Mouse (Mus musculus): ENCODE measurements around the gene Rln1. TPM values are rescaled to one million over a fixed set of nuclear protein-coding genes. Genes with fewer than 3 reads are reported as not detected.

Gene Rln1
- polyA plus RNA-seq, 1 experiment from 2014 or later: 0.78 TPM

DNA sequence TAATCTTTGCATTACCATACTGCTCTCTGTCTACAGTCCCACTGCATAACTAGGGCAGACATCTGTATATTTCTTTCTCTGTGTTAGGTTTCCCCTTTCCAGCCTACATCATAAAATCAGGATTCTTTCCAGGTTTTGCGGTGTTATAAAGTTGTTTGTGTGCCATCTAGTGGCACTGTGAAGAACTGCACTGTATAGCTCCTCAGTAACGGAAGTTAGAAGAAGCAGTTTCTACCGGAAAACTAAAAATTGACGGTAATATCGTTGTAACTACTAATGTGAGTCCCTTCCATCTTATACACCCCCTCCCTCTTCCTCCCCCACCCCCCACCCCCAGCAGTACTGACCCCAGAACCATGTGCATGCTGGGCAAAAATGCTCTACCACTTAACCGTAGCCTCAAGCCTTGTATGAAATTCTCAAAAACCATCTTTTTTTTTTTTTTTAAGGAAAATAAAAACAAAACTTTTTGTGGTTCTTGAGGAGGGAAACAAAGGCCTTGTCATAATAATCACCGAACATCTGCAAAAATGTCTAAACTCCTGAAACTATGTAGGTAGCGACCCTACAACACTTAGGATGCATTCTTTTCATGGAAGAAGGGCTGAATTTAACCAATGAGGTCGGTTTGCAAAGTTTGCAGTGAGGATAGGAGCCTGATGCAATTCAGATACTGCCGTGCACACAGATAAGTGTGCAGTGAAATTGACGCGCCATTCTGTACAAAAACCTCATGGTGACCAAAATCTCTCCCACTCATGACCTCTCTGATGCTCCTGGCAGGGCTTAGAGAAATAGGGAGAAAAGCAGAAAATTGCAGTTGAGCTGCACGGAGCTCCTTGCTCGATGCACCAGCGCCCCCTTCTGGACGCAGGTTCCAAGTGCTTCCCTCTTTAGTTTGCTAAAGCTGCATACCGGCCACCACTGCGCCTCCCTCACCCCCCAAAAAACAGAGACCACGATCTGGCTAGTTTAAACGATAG is 20.7 kb upstream of the Rln1 start:
- Histone ChIP-seq H3K27me3 (no peaks in the 10 kb centered on the region), H3K9me3 (no peaks in the 10 kb centered on the region), H3K4me3 (peak overlapping the region; percentile 32), H3K9ac (replicated peaks) (no peak overlapping the region), H3K4me2 (replicated peaks) (peak overlapping the region; percentile 54), H3K36me3 (no peaks in the 10 kb centered on the region), H3K27ac (replicated peaks) (no peak overlapping the region), H3K4me1 (0 out of 2 replicates have a peak, but pooled peaks cover 9% of the 10 kb centered on the region)
- WGBS: 4% methylated on average over 20 of the region's 20 CpGs
- ATAC-seq (ENCODE audit: low FRiP score, low read depth): peak; percentile 60; the same call in 1 of the 2 replicates

DNA sequence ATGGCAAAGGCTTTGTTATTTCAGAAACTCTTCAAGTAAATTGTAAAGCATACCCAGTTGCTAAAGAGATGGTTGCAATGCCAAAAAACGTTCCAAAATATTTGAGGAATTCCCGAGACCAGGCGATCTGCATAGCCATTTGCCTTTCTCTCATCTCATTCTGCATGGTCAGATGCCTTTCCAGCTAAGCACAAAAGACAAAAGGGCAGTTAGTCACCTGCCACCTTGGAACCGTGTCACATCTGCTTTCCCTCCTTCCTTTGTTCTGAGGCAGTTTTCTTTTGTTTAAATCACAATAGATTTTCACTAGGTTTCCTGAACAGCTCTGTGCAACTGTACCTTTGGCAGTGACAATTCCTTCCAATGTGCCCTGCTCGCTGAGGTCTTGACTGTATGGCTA is 16.5 kb upstream of the Rln1 start:
- Histone ChIP-seq H3K4me2 (replicated peaks) (no peak overlapping the region), H3K27ac (replicated peaks) (no peak overlapping the region), H3K9me3 (no peaks in the 10 kb centered on the region), H3K9ac (replicated peaks) (no peak overlapping the region), H3K27me3 (no peaks in the 10 kb centered on the region), H3K36me3 (no peaks in the 10 kb centered on the region), H3K4me3 (no peak overlapping the region), H3K4me1 (0 out of 2 replicates have a peak, but pooled peaks cover 9% of the 10 kb centered on the region)
- WGBS: 42% methylated on average over 5 of the region's 5 CpGs
- ATAC-seq (ENCODE audit: low FRiP score, low read depth): no peak

DNA sequence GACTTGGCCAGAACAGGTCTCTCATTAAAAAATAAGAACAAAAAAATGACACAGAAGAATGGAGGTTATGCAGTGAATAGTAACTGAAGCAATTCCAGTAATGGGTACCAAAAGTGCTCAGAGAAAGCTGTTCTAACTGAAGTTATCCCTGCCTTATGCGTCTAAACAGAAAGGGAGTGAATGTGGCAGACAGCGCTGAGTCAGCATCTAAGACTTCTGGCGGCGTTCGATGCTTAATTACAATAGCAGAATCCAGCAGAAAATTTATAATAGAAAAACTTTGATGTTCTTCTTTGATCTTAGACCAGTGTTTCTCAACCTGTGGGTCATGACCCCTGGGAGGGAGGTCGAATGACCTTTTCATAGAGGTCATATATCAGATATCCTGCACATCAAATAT is 11.2 kb upstream of the Rln1 start:
- H3K4me2 ChIP-seq (replicated peaks): no peak overlapping the region
- 0 out of 2 replicates have a peak, but pooled peaks cover under 1% of the 10 kb centered on the region for H3K4me1 ChIP-seq
- H3K27ac ChIP-seq (replicated peaks): no peak overlapping the region
- WGBS: 89% methylated on average over 6 of the region's 6 CpGs
- no peaks in the 10 kb centered on the region for H3K9me3 ChIP-seq
- H3K4me3 ChIP-seq: no peak overlapping the region
- no peaks in the 10 kb centered on the region for H3K27me3 ChIP-seq
- H3K9ac ChIP-seq (replicated peaks): no peak overlapping the region
- no peak for ATAC-seq (ENCODE audit: low FRiP score, low read depth)
- H3K36me3 ChIP-seq: no peaks in the 10 kb centered on the region

DNA sequence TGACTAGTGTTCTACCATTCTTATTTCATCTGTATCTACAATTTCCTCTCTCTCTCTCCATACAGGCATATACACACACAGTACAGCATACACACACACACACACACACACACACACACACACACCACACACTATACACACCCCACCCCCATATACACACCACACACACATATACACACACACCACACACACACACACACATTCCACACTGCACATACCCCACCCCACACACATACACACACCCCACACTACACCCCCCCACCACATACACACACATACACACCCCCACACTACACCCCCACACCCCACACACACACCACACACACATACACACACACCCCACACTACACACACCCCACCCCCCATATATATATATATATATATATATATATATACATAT is 10.4 kb upstream of the Rln1 start:
- no peak overlapping the region for H3K4me2 ChIP-seq (replicated peaks)
- H3K36me3 ChIP-seq: no peaks in the 10 kb centered on the region
- no peak for ATAC-seq (ENCODE audit: low FRiP score, low read depth)
- H3K27me3 ChIP-seq: no peaks in the 10 kb centered on the region
- H3K4me3 ChIP-seq: no peak overlapping the region
- H3K27ac ChIP-seq (replicated peaks): no peak overlapping the region
- H3K9me3 ChIP-seq: no peaks in the 10 kb centered on the region
- no peaks in the 10 kb centered on the region for H3K4me1 ChIP-seq
- no peak overlapping the region for H3K9ac ChIP-seq (replicated peaks)

DNA sequence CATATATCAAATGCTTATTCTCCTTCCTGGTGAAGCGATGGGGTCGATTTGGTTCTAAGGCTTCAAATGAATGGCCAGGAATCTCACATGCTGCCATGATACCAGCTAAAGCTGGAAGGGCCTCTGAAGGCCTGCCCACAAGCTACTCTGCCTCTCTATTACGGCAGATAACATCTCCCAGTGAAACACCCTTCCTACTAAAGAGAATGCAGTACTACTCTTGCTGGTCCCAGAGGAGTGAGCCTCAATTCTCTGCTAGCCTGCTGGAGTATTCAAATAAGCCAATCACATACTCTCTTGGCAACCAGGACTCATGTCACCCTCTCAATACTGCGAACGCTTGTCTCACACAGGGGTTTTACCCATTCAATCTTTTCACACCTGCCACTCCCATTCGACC is 7.8 kb upstream of the Rln1 start:
- no peak for ATAC-seq (ENCODE audit: low FRiP score, low read depth)
- Histone ChIP-seq H3K4me1 (no peaks in the 10 kb centered on the region), H3K27me3 (no peaks in the 10 kb centered on the region), H3K9me3 (no peaks in the 10 kb centered on the region), H3K36me3 (no peaks in the 10 kb centered on the region), H3K27ac (replicated peaks) (no peak overlapping the region), H3K4me3 (no peak overlapping the region), H3K4me2 (replicated peaks) (no peak overlapping the region), H3K9ac (replicated peaks) (no peak overlapping the region)
- 83% methylated on average over 6 of the region's 6 CpGs for WGBS

DNA sequence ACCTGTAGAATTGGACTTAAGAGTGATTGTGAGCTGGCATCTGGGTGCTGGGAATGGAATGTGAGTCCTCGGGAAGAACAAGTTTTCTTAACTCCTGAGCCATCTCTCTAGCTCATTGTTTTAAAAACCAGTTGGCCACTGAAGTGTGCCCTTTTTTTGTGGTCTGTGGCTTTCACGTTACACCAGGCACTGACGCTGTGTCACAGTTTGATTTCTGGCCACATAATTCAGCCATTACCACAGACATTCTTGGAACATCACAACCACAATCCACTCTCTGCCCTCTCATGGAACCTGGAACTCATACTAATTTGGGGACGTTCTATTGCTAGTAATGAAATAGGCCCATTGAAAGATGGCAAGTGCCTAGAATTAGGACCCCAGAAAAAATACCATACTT is 6.6 kb upstream of the Rln1 start:
- no peak overlapping the region for H3K27ac ChIP-seq (replicated peaks)
- no peak overlapping the region for H3K4me2 ChIP-seq (replicated peaks)
- H3K4me1 ChIP-seq: no peaks in the 10 kb centered on the region
- H3K4me3 ChIP-seq: no peak overlapping the region
- H3K9ac ChIP-seq (replicated peaks): no peak overlapping the region
- H3K27me3 ChIP-seq: no peaks in the 10 kb centered on the region
- WGBS: 90% methylated on average over 4 of the region's 4 CpGs
- no peaks in the 10 kb centered on the region for H3K9me3 ChIP-seq
- H3K36me3 ChIP-seq: no peaks in the 10 kb centered on the region
- no peak for ATAC-seq (ENCODE audit: low FRiP score, low read depth)

DNA sequence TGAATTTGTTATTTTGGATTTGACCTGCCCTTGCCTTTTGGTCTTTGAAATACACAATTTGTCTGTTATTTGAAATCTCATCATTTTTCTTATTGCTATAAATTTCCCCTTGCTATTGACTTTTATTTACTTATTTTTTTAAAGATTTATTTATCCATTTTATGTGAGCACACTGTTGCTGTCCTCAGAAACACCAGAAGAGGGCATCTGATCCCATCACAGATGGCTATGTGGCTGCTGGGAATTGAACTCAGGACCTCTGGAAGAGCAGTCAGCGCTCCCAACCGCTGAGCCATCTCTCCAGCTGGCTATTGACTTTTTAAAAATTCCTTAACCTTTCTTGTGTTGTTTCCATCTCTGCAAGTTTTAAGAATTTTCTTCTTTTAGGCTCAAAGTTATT is 2.2 kb upstream of the Rln1 start:
- H3K4me3 ChIP-seq: no peak overlapping the region
- no peak overlapping the region for H3K9ac ChIP-seq (replicated peaks)
- no peaks in the 10 kb centered on the region for H3K9me3 ChIP-seq
- no peak for ATAC-seq (ENCODE audit: low FRiP score, low read depth)
- 79% methylated on average over 2 of the region's 2 CpGs for WGBS
- H3K36me3 ChIP-seq: no peaks in the 10 kb centered on the region
- H3K27me3 ChIP-seq: peaks cover 8% of the 10 kb centered on the region; the same call in 1 of the 2 replicates
- no peak overlapping the region for H3K4me2 ChIP-seq (replicated peaks)
- peaks cover 8% of the 10 kb centered on the region; the same call in 1 of the 2 replicates for H3K4me1 ChIP-seq
- no peak overlapping the region for H3K27ac ChIP-seq (replicated peaks)

DNA sequence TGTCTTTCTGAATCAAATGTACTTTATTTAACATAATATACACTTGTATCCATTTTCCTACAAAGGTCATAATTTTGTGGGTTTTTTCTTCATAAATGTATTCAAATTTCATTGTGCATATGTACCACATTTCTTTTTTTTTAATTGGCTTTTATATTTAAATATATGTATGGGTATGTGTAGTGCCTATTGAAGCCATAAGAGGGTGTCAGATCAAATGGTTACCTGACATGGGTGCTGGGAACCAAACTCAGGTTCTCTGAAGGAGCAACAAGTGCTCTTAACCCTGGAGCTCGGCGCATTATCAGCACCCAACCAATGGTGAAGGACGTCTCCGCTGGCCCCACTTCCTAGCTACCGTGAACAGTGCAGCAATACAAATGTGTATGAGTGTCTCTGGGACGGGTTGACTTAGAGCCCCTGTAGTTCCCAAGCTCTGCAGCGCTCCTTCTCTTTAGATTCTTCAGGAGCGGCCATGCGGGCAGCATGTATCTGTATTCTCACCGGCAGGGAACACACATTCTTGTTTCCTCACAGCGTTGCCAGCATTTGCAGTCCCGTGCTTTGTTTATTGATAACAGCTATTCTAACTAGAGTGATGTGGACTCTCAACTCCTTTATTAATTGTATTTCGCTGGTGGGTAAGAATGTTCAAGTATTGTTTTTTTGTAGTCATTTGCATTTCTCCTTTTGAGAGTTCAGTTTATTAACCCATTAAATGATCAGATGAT is 7.5 kb downstream of the Rln1 start:
- Histone ChIP-seq H3K27ac (replicated peaks) (no peak overlapping the region), H3K4me2 (replicated peaks) (no peak overlapping the region), H3K27me3 (peaks cover 11% of the 10 kb centered on the region), H3K4me3 (no peak overlapping the region), H3K9ac (replicated peaks) (no peak overlapping the region), H3K4me1 (0 out of 2 replicates have a peak, but pooled peaks cover 2% of the 10 kb centered on the region), H3K36me3 (no peaks in the 10 kb centered on the region), H3K9me3 (no peaks in the 10 kb centered on the region)
- no peak for ATAC-seq (ENCODE audit: low FRiP score, low read depth)
- WGBS: 81% methylated on average over 13 of the region's 13 CpGs

DNA sequence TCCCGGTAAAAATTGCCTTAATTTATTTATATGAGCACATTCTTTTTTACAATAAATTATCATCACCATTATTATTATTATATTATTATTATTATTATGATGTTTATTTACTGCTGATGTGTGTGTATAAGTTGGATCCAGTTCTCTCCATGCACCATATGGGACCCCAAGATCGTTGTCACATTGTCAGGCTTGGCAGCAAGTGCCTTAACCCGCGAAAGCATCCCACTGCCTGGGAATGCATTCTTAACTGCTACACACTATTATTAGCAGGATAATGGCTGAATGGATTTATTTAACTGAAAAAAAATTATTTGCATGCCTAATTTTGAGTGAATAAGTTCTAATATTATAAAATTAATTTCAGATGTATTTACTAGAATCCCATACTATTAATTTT is 8.1 kb downstream of the Rln1 start:
- WGBS: 92% methylated on average over 4 of the region's 4 CpGs
- peaks cover 11% of the 10 kb centered on the region for H3K27me3 ChIP-seq

DNA sequence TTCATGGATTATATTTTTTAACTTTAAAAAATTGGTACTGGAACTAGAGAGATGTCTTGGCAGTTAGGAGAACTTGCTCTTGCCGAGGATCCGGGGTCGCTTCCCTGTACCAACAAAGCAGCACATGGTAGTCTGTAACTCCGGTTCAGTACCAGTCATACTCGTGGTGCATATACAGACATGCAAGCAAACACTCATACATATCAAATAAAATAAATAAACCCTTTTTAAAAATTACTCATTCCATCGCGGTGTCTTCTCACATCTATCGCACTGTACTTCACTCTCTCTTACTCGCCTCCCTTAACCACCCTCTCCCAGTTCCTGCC is 8.7 kb downstream of the Rln1 start:
- Histone ChIP-seq H3K4me3 (no peak overlapping the region), H3K27me3 (peaks cover 11% of the 10 kb centered on the region), H3K27ac (replicated peaks) (no peak overlapping the region), H3K4me1 (0 out of 2 replicates have a peak, but pooled peaks cover 2% of the 10 kb centered on the region), H3K36me3 (no peaks in the 10 kb centered on the region), H3K9ac (replicated peaks) (no peak overlapping the region), H3K9me3 (no peaks in the 10 kb centered on the region), H3K4me2 (replicated peaks) (peak overlapping the region; percentile 57)
- ATAC-seq (ENCODE audit: low FRiP score, low read depth): no peak
- 72% methylated on average over 9 of the region's 9 CpGs for WGBS

More for the DNA sequence above, 8.1 kb downstream of the Rln1 start:
- H3K9me3 ChIP-seq: no peaks in the 10 kb centered on the region
- H3K9ac ChIP-seq (replicated peaks): no peak overlapping the region
- H3K36me3 ChIP-seq: no peaks in the 10 kb centered on the region
- 0 out of 2 replicates have a peak, but pooled peaks cover 2% of the 10 kb centered on the region for H3K4me1 ChIP-seq
- H3K27ac ChIP-seq (replicated peaks): no peak overlapping the region
- ATAC-seq (ENCODE audit: low FRiP score, low read depth): no peak
- H3K4me2 ChIP-seq (replicated peaks): no peak overlapping the region
- no peak overlapping the region for H3K4me3 ChIP-seq

DNA sequence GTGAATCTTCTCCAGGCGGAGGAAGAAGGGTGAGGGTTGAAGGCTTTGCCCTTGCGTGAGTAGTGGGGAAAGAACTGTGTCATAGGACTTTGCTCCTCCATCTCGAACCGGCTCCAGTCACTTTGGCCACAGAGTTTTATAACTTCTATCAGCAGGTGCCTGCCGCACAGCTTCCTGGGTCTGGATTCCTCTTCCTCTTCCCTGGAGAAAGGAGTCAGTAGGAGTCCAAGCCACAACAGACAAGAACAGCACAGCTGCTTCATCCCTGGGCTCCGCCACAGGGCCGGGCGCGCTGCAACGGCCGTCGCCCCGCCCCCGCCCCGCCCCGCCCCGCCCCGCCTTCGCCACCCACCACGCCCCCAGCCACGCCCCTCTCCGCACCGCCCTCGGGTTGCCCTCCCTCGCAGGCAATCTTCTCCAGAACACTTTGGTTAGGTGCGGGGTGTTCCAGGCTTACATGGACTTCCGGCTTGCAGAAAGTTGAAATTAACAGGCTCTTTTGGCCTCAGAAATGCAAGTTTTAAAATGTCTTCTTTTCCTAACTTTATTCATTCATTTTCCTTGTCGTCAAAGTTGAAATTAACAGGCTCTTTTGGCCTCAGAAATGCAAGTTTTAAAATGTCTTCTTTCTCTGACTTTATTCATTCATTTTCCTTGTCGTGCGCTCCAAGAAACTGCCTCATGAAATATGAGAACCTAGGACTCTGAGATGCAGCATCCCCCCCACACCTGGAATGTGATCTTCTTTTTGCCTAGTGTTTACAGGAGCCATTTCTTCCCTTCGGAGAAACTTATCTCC is 9.2 kb downstream of the Rln1 start, which contains the start of gene Insl6:
Insl6 (minus strand) TSS at position 304 of the 799 bp plus-strand sequence.
- ATAC-seq (ENCODE audit: low FRiP score, low read depth): peak; percentile 94
- H3K9ac ChIP-seq (replicated peaks): peak within 1 kb of the TSS; percentile 34; the same call in 1 of the 2 replicates

More for the DNA sequence above, 9.2 kb downstream of the Rln1 start, which contains the start of gene Insl6:
- Histone ChIP-seq H3K27ac (replicated peaks) (no peak within 1 kb of the TSS), H3K36me3 (no peaks in the 10 kb centered on the region), H3K4me2 (replicated peaks) (peak within 1 kb of the TSS; percentile 57), H3K4me1 (0 out of 2 replicates have a peak, but pooled peaks cover 2% of the 10 kb centered on the region), H3K27me3 (peaks cover 11% of the 10 kb centered on the region), H3K4me3 (peak within 1 kb of the TSS; percentile 35), H3K9me3 (no peaks in the 10 kb centered on the region)
- 8% methylated on average over 24 of the region's 31 CpGs for WGBS

Data from midbrain, embryonic 12.5 days (tissue).